Mouse (Mus musculus) limb, embryonic 12.5 days (tissue): ENCODE results near the gene Slc25a33. TPM values are rescaled to one million over a fixed set of nuclear protein-coding genes. Genes with fewer than 3 reads are reported as not detected.
A peak's percentile ranks its signal among the peaks of the same experiment; 100 is the strongest.

Source experiments
- ATAC-seq: fragments of 200-750 bp; cut with Nextera tagmentation; 2 replicates; pipeline ENCODE4 v1.8.0; 2017; ENCODE audit warnings: low read depth, moderate TSS enrichment; ENCODE audit not compliant: insufficient number of reproducible peaks, insufficient read depth, low FRiP score, low TSS enrichment
- H3K27ac ChIP-seq: fragments of 300-500 bp; sonication (generic); 2 replicates; pipeline ENCODE4 v1.5.1; 2016; ENCODE audit warnings: mild to moderate bottlenecking, moderate library complexity
- H3K27me3 ChIP-seq: fragments of 300-500 bp; sonication (generic); 2 replicates; pipeline ENCODE4 v1.6.1; 2016; ENCODE audit warnings: mild to moderate bottlenecking, moderate library complexity
- H3K36me3 ChIP-seq: fragments of 300-500 bp; sonication (generic); 2 replicates; pipeline ENCODE4 v1.6.1; 2016; ENCODE audit warnings: mild to moderate bottlenecking, moderate library complexity
- H3K4me1 ChIP-seq: fragments of 300-500 bp; sonication (generic); replicated peaks from 2 replicates; pipeline ENCODE4 v1.6.1; 2016
- H3K4me2 ChIP-seq: fragments of 300-500 bp; sonication (generic); 2 replicates; pipeline ENCODE4 v1.6.1; 2016; ENCODE audit warnings: mild to moderate bottlenecking, moderate library complexity
- H3K4me3 ChIP-seq: fragments of 300-500 bp; sonication (generic); replicated peaks from 2 replicates; pipeline ENCODE4 v1.5.1; 2016; ENCODE audit warnings: mild to moderate bottlenecking
- H3K9ac ChIP-seq: fragments of 300-500 bp; sonication (generic); replicated peaks from 2 replicates; pipeline ENCODE4 v1.6.1; 2016; ENCODE audit warnings: mild to moderate bottlenecking, moderate library complexity
- H3K9me3 ChIP-seq: fragments of 300-500 bp; sonication (generic); 2 replicates; pipeline ENCODE4 v1.6.1; 2016; ENCODE audit warnings: mild to moderate bottlenecking, moderate library complexity
- WGBS: fragments of 180-500 bp; shearing (Covaris S2); methylation state at CpG from one replicate; pipeline ENCODE4 v1.1.7; 2016; 5-methylcytosine and 5-hydroxymethylcytosine counted together
- polyA plus RNA-seq: library from polyadenylated mRNA; unstranded; fragments of >200 nt; fragmentation: Nextera tagmentation; extraction: Ambion mirVana; gene quantifications from 2 replicates; pipeline ENCODE4 v1.2.1, GENCODE M21; 2016

The Slc25a33 gene
- polyA plus RNA-seq, 1 experiment from 2014 or later, result 33.5 TPM

GRCm38 (mm10) chr4:149806699-149807381 is 32.8 kb upstream of the Slc25a33 start:
- 0 out of 2 replicates have a peak, but pooled peaks have one; percentile 48 for ATAC-seq
- H3K4me2 ChIP-seq, result no peak overlapping the region
- peaks cover 18% of the 10 kb centered on the region for H3K27me3 ChIP-seq
- WGBS, result 53% methylated on average over 19 of the region's 19 CpGs
- no peaks in the 10 kb centered on the region for H3K9me3 ChIP-seq
- peaks cover 17% of the 10 kb centered on the region for H3K4me1 ChIP-seq
- H3K9ac ChIP-seq, result no peak overlapping the region
- no peaks in the 10 kb centered on the region for H3K36me3 ChIP-seq
- H3K27ac ChIP-seq, result no peak overlapping the region
- no peak overlapping the region for H3K4me3 ChIP-seq

GRCm38 (mm10) chr4:149802269-149802668 is 28.2 kb upstream of the Slc25a33 start:
- Histone ChIP-seq H3K27me3 (no peaks in the 10 kb centered on the region), H3K4me1 (peaks cover 9% of the 10 kb centered on the region), H3K36me3 (no peaks in the 10 kb centered on the region), H3K9ac (no peak overlapping the region), H3K4me3 (no peak overlapping the region), H3K9me3 (no peaks in the 10 kb centered on the region), H3K4me2 (no peak overlapping the region), H3K27ac (no peak overlapping the region)
- WGBS, result 58% methylated on average over 9 of the region's 9 CpGs
- ATAC-seq, result no peak

GRCm38 (mm10) chr4:149800576-149800975 is 26.5 kb upstream of the Slc25a33 start:
- no peak overlapping the region for H3K4me2 ChIP-seq
- WGBS, result 66% methylated on average over 2 of the region's 2 CpGs
- H3K27me3 ChIP-seq, result no peaks in the 10 kb centered on the region
- no peaks in the 10 kb centered on the region for H3K36me3 ChIP-seq
- H3K9ac ChIP-seq, result no peak overlapping the region
- H3K27ac ChIP-seq, result no peak overlapping the region
- 0 out of 2 replicates have a peak, but pooled peaks have one; percentile 48 for ATAC-seq
- H3K4me1 ChIP-seq, result peaks cover 10% of the 10 kb centered on the region; the same call in 1 of the 2 replicates
- no peaks in the 10 kb centered on the region for H3K9me3 ChIP-seq
- no peak overlapping the region for H3K4me3 ChIP-seq

GRCm38 (mm10) chr4:149800172-149800464 is 26.0 kb upstream of the Slc25a33 start:
- Histone ChIP-seq H3K4me1 (peaks cover 10% of the 10 kb centered on the region; the same call in 1 of the 2 replicates), H3K4me3 (no peak overlapping the region), H3K27ac (no peak overlapping the region), H3K9ac (no peak overlapping the region), H3K27me3 (no peaks in the 10 kb centered on the region), H3K4me2 (no peak overlapping the region), H3K9me3 (no peaks in the 10 kb centered on the region), H3K36me3 (no peaks in the 10 kb centered on the region)
- no peak for ATAC-seq
- WGBS, result 92% methylated on average over 6 of the region's 6 CpGs

- H3K36me3 ChIP-seq, result no peaks in the 10 kb centered on the region
- no peak overlapping the region for H3K4me3 ChIP-seq
- ATAC-seq, result no peak
- H3K4me1 ChIP-seq, result peaks cover 10% of the 10 kb centered on the region; the same call in 1 of the 2 replicates
- H3K9me3 ChIP-seq, result no peaks in the 10 kb centered on the region
- 91% methylated on average over 16 of the region's 16 CpGs for WGBS
- no peak overlapping the region for H3K4me2 ChIP-seq
- H3K27me3 ChIP-seq, result no peaks in the 10 kb centered on the region
- no peak overlapping the region for H3K27ac ChIP-seq
- H3K9ac ChIP-seq, result no peak overlapping the region
Measured at GRCm38 (mm10) chr4:149799346-149800171, 25.5 kb upstream of the Slc25a33 start.

- Histone ChIP-seq H3K4me1 (peaks cover 10% of the 10 kb centered on the region; the same call in 1 of the 2 replicates), H3K4me3 (no peak overlapping the region), H3K27ac (no peak overlapping the region), H3K27me3 (no peaks in the 10 kb centered on the region), H3K9ac (no peak overlapping the region), H3K9me3 (no peaks in the 10 kb centered on the region), H3K36me3 (no peaks in the 10 kb centered on the region), H3K4me2 (no peak overlapping the region)
- ATAC-seq, result no peak
- 39% methylated on average over 7 of the region's 7 CpGs for WGBS
Measured at GRCm38 (mm10) chr4:149798684-149799309, 24.7 kb upstream of the Slc25a33 start.

- Histone ChIP-seq H3K9ac (no peak overlapping the region), H3K27me3 (no peaks in the 10 kb centered on the region), H3K4me1 (peaks cover 10% of the 10 kb centered on the region; the same call in 1 of the 2 replicates), H3K27ac (no peak overlapping the region), H3K36me3 (no peaks in the 10 kb centered on the region), H3K4me3 (no peak overlapping the region), H3K9me3 (no peaks in the 10 kb centered on the region), H3K4me2 (no peak overlapping the region)
- 65% methylated on average over 2 of the region's 2 CpGs for WGBS
- ATAC-seq, result no peak
Measured at GRCm38 (mm10) chr4:149798116-149798515, 24.0 kb upstream of the Slc25a33 start.

GRCm38 (mm10) chr4:149797220-149797610 is 23.1 kb upstream of the Slc25a33 start:
- H3K27me3 ChIP-seq, result no peaks in the 10 kb centered on the region
- 71% methylated on average over 1 of the region's 1 CpGs for WGBS
- peaks cover 12% of the 10 kb centered on the region for H3K4me1 ChIP-seq
- H3K4me3 ChIP-seq, result no peak overlapping the region
- no peaks in the 10 kb centered on the region for H3K36me3 ChIP-seq
- ATAC-seq, result no peak
- no peaks in the 10 kb centered on the region for H3K9me3 ChIP-seq
- H3K9ac ChIP-seq, result no peak overlapping the region
- no peak overlapping the region for H3K4me2 ChIP-seq
- H3K27ac ChIP-seq, result no peak overlapping the region

- H3K4me1 ChIP-seq, result peaks cover 15% of the 10 kb centered on the region
- H3K4me3 ChIP-seq, result no peak overlapping the region
- ATAC-seq, result no peak
- no peak overlapping the region for H3K9ac ChIP-seq
- no peak overlapping the region for H3K4me2 ChIP-seq
- no peak overlapping the region for H3K27ac ChIP-seq
- H3K9me3 ChIP-seq, result no peaks in the 10 kb centered on the region
- H3K36me3 ChIP-seq, result no peaks in the 10 kb centered on the region
- 75% methylated on average over 14 of the region's 14 CpGs for whole genome bisulfite sequencing
- H3K27me3 ChIP-seq, result no peaks in the 10 kb centered on the region
Measured at GRCm38 (mm10) chr4:149796567-149797219, 22.6 kb upstream of the Slc25a33 start.

GRCm38 (mm10) chr4:149794966-149795477 is 20.9 kb upstream of the Slc25a33 start:
- WGBS, result 78% methylated on average over 7 of the region's 7 CpGs
- Histone ChIP-seq H3K4me3 (no peak overlapping the region), H3K9ac (no peak overlapping the region), H3K27ac (no peak overlapping the region), H3K4me1 (peaks cover 15% of the 10 kb centered on the region), H3K36me3 (no peaks in the 10 kb centered on the region), H3K27me3 (no peaks in the 10 kb centered on the region), H3K4me2 (no peak overlapping the region), H3K9me3 (no peaks in the 10 kb centered on the region)
- ATAC-seq, result no peak

GRCm38 (mm10) chr4:149794010-149794338 is 19.9 kb upstream of the Slc25a33 start:
- no peak overlapping the region for H3K9ac ChIP-seq
- no peaks in the 10 kb centered on the region for H3K27me3 ChIP-seq
- peaks cover 15% of the 10 kb centered on the region for H3K4me1 ChIP-seq
- H3K36me3 ChIP-seq, result no peaks in the 10 kb centered on the region
- 39% methylated on average over 8 of the region's 8 CpGs for WGBS
- no peak overlapping the region for H3K4me3 ChIP-seq
- no peak overlapping the region for H3K27ac ChIP-seq
- no peaks in the 10 kb centered on the region for H3K9me3 ChIP-seq
- no peak overlapping the region for H3K4me2 ChIP-seq
- ATAC-seq, result no peak
